Mouse (Mus musculus): Measurements from ENCODE around the gene Slc38a11. TPM values are rescaled to one million over a fixed set of nuclear protein-coding genes. Genes with fewer than 3 reads are reported as not detected.

Gene Slc38a11
- total and polyA plus RNA-seq, 3 experiments = 1.3 to 1.4 (median 1.3) TPM

DNA sequence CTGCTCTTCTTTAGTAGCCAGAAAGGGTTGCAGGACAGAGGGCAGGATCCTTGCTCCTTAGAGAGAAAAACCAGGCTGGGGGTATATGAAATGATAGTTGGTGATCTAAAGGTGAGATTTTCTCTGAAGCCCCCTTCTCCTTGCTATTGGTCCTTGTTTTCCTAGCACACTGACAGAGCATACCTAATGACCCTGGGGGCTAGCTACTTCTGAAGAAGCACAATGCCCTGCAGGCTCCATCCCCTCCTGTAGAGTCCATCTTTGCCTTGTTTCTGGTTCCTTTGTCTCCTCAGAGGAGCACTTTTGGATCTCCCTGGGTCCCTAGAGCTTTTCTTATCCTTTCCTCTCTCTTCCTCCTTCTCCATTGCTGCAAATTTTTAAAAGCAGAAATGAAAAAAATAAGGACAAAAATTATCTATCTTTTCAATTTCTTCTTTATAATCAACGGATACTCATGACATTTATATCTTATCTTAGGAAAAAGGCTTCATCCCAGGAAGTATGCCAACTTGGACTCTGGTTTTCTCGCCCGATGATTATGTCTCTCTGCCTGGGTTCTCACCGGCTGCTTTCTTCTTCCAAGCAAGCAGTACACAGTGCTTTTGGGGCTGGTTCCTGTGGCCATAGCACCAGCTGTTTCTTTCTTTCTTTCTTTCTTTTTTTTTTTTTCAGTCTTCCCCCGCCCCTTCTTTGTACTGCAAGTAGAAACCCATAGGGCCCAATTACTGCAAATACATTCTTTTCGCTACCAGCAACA is 41.7 kb downstream of the Slc38a11 start:
- H3K4me1 ChIP-seq (ENCODE audit: control insufficient read depth, insufficient read depth, low read length) = no peaks in the 10 kb centered on the region
- no peak for DNase-seq
- H3K27me3 ChIP-seq (ENCODE audit: control insufficient read depth, insufficient read depth, low read length) = no peaks in the 10 kb centered on the region
- no peak overlapping the region for H3K9ac ChIP-seq (ENCODE audit: low read depth, low read length)
- intact Hi-C loops (cut with DNase I) = no loop called here
- no peaks in the 10 kb centered on the region for H3K79me2 ChIP-seq (replicated peaks; ENCODE audit: control insufficient read depth, insufficient read depth, low read length)
- WGBS = 53% methylated on average over 6 of the region's 6 CpGs
- TF ChIP-seq EP300 (IDR thresholded peaks at IDR 0.05; ENCODE audit: insufficient read depth, low read depth, low read length) = no peak
- TF ChIP-seq POLR2A (IDR thresholded peaks at IDR 0.05; ENCODE audit: insufficient read depth, low read depth, low read length) = no peak
- no peak for TF ChIP-seq CTCF (IDR thresholded peaks at IDR 0.05)
- H3K36me3 ChIP-seq (ENCODE audit: control insufficient read depth, insufficient read depth, low read length) = no peaks in the 10 kb centered on the region
- no peak overlapping the region for H3K4me3 ChIP-seq
- H3K27ac ChIP-seq = no peak overlapping the region

DNA sequence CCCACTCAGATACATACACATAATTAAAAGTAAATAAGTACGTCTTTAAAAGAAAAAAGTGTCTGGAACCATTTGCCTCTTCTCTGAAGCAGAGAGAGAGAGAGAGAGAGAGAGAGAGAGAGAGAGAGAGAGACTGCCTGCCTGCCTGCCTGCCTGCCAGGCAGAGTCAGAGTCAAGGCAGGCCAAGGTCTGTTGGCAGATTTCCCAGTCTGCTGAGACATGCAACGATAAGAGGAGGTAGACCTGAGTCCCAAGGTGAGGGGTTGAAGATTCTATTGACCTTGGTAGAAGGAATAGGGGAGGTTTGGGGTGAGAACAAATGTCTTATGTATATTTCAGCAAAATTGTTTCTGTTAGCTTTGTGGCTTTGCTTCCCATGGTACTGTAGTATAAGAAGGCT is 42.9 kb downstream of the Slc38a11 start:
- H3K79me2 ChIP-seq (replicated peaks; ENCODE audit: control insufficient read depth, insufficient read depth, low read length) = no peaks in the 10 kb centered on the region
- intact Hi-C loops (cut with DNase I) = no loop called here
- no peak for TF ChIP-seq CTCF (IDR thresholded peaks at IDR 0.05)
- TF ChIP-seq POLR2A (IDR thresholded peaks at IDR 0.05; ENCODE audit: insufficient read depth, low read depth, low read length) = no peak
- TF ChIP-seq EP300 (IDR thresholded peaks at IDR 0.05; ENCODE audit: insufficient read depth, low read depth, low read length) = no peak
- H3K27ac ChIP-seq = no peak overlapping the region
- H3K4me1 ChIP-seq (ENCODE audit: control insufficient read depth, insufficient read depth, low read length) = no peaks in the 10 kb centered on the region
- DNase-seq = peak in 1 of 2 experiments; percentile 37
- H3K4me3 ChIP-seq = no peak overlapping the region
- WGBS = 26% methylated on average over 2 of the region's 2 CpGs
- no peaks in the 10 kb centered on the region for H3K27me3 ChIP-seq (ENCODE audit: control insufficient read depth, insufficient read depth, low read length)
- H3K36me3 ChIP-seq (ENCODE audit: control insufficient read depth, insufficient read depth, low read length) = no peaks in the 10 kb centered on the region
- no peak overlapping the region for H3K9ac ChIP-seq (ENCODE audit: low read depth, low read length)

- H3K9ac ChIP-seq (ENCODE audit: low read depth, low read length) = no peak overlapping the region
- intact Hi-C loops (cut with DNase I) = no loop called here
- H3K36me3 ChIP-seq (ENCODE audit: control insufficient read depth, insufficient read depth, low read length) = no peaks in the 10 kb centered on the region
- no peak for TF ChIP-seq EP300 (IDR thresholded peaks at IDR 0.05; ENCODE audit: insufficient read depth, low read depth, low read length)
- no peak for TF ChIP-seq POLR2A (IDR thresholded peaks at IDR 0.05; ENCODE audit: insufficient read depth, low read depth, low read length)
- no peak for TF ChIP-seq CTCF (IDR thresholded peaks at IDR 0.05)
- no peak overlapping the region for H3K27ac ChIP-seq
- no peaks in the 10 kb centered on the region for H3K4me1 ChIP-seq (ENCODE audit: control insufficient read depth, insufficient read depth, low read length)
- 57% methylated on average over 12 of the region's 12 CpGs for WGBS
- no peak for DNase-seq
- no peaks in the 10 kb centered on the region for H3K27me3 ChIP-seq (ENCODE audit: control insufficient read depth, insufficient read depth, low read length)
- no peaks in the 10 kb centered on the region for H3K79me2 ChIP-seq (replicated peaks; ENCODE audit: control insufficient read depth, insufficient read depth, low read length)
- H3K4me3 ChIP-seq = no peak overlapping the region
Observed at GRCm38 (mm10) chr2:65316721-65317120, 47.1 kb downstream of the Slc38a11 start.

DNA sequence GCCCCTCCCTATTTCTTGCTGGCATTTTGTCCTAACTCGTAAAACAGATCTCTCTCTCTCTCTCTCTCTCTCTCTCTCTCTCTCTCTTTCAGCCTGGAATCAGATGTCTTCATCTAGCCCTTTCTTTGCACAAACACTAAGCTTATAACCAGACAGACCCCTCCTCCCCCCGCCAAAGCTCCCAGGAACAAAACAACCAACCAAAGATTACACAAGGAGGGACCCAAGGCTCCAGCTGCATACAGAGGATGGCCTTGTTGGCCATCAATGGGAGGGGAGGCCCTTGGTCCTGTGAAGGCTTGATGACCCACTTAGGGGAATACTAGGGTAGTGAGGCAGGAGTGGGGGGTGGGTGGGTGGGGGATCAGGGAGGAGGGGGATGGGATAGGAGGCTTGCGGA is 52.6 kb downstream of the Slc38a11 start:
- no peak overlapping the region for H3K27ac ChIP-seq
- H3K79me2 ChIP-seq (replicated peaks; ENCODE audit: control insufficient read depth, insufficient read depth, low read length) = no peaks in the 10 kb centered on the region
- no peak for DNase-seq
- H3K27me3 ChIP-seq (ENCODE audit: control insufficient read depth, insufficient read depth, low read length) = no peaks in the 10 kb centered on the region
- no peaks in the 10 kb centered on the region for H3K36me3 ChIP-seq (ENCODE audit: control insufficient read depth, insufficient read depth, low read length)
- no peak overlapping the region for H3K9ac ChIP-seq (ENCODE audit: low read depth, low read length)
- TF ChIP-seq POLR2A (IDR thresholded peaks at IDR 0.05; ENCODE audit: insufficient read depth, low read depth, low read length) = no peak
- TF ChIP-seq EP300 (IDR thresholded peaks at IDR 0.05; ENCODE audit: insufficient read depth, low read depth, low read length) = no peak
- no peak for TF ChIP-seq CTCF (IDR thresholded peaks at IDR 0.05)
- no peaks in the 10 kb centered on the region for H3K4me1 ChIP-seq (ENCODE audit: control insufficient read depth, insufficient read depth, low read length)
- intact Hi-C loops (cut with DNase I) = no loop called here
- no peak overlapping the region for H3K4me3 ChIP-seq
- WGBS = 82% methylated on average over 3 of the region's 3 CpGs

DNA sequence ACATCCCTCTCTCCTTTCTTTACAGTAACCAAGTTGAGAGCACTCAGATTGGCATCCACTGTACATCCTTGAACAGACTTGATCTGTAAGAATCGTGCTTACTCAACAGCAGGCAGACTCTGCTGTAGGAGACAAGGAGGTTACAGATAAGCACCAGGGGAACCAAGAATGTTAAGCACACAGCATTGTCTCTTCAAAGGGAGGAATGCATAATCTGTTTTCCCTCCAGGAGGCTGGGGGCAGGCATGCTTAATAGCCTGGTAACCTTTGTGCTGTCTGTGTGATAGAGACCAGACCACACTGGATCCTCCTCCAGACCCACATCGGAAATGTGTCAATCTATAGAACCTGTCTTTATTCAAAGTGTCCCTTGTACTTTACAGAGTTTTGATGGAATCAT is 67.3 kb downstream of the Slc38a11 start:
- 41% methylated on average over 2 of the region's 2 CpGs for WGBS
- Histone ChIP-seq H3K36me3 (ENCODE audit: control insufficient read depth, insufficient read depth, low read length) (no peaks in the 10 kb centered on the region), H3K9ac (ENCODE audit: low read depth, low read length) (no peak overlapping the region), H3K79me2 (replicated peaks; ENCODE audit: control insufficient read depth, insufficient read depth, low read length) (no peaks in the 10 kb centered on the region), H3K4me1 (ENCODE audit: control insufficient read depth, insufficient read depth, low read length) (no peaks in the 10 kb centered on the region; the same call in 1 of the 2 replicates), H3K27me3 (ENCODE audit: control insufficient read depth, insufficient read depth, low read length) (no peaks in the 10 kb centered on the region), H3K4me3 (no peak overlapping the region), H3K27ac (no peak overlapping the region)
- intact Hi-C loops (cut with DNase I) = no loop called here
- DNase-seq = no peak
- TF ChIP-seq POLR2A (IDR thresholded peaks at IDR 0.05; ENCODE audit: insufficient read depth, low read depth, low read length) = no peak
- no peak for TF ChIP-seq CTCF (IDR thresholded peaks at IDR 0.05)

- DNase-seq = peak; percentile 49 to 64
- Histone ChIP-seq H3K4me1 (ENCODE audit: control insufficient read depth, insufficient read depth, low read length) (no peaks in the 10 kb centered on the region; the same call in 1 of the 2 replicates), H3K4me3 (no peak overlapping the region), H3K36me3 (ENCODE audit: control insufficient read depth, insufficient read depth, low read length) (no peaks in the 10 kb centered on the region), H3K27me3 (ENCODE audit: control insufficient read depth, insufficient read depth, low read length) (no peaks in the 10 kb centered on the region), H3K79me2 (replicated peaks; ENCODE audit: control insufficient read depth, insufficient read depth, low read length) (no peaks in the 10 kb centered on the region), H3K27ac (no peak overlapping the region; the same call in 1 of the 2 replicates), H3K9ac (ENCODE audit: low read depth, low read length) (no peak overlapping the region)
- intact Hi-C loops (cut with DNase I) = loop anchor here (5.0 kb wide), 1 partner anchor 57 kb away; the partner anchor contains the start of gene Cobll1
- WGBS = 28% methylated on average over 8 of the region's 8 CpGs
- no peak for TF ChIP-seq EP300 (IDR thresholded peaks at IDR 0.05; ENCODE audit: insufficient read depth, low read depth, low read length)
- no peak for TF ChIP-seq POLR2A (IDR thresholded peaks at IDR 0.05; ENCODE audit: insufficient read depth, low read depth, low read length)
- TF ChIP-seq CTCF (IDR thresholded peaks at IDR 0.05) = no peak
Observed at GRCm38 (mm10) chr2:65294092-65294491, 69.7 kb downstream of the Slc38a11 start.
